Mouse (Mus musculus): ENCODE measurements around the gene Cnot9. TPM values are rescaled to one million over a fixed set of nuclear protein-coding genes. Genes with fewer than 3 reads are reported as not detected.
"Not testable (repeated sequence)": the region's sequence is repeated elsewhere in the genome, so short reads cannot be mapped to it uniquely, and the experiment has no call there.

The Cnot9 gene
- total and polyA plus RNA-seq, 2 experiments from 2014 or later = 7.4 to 19.4 TPM

DNA sequence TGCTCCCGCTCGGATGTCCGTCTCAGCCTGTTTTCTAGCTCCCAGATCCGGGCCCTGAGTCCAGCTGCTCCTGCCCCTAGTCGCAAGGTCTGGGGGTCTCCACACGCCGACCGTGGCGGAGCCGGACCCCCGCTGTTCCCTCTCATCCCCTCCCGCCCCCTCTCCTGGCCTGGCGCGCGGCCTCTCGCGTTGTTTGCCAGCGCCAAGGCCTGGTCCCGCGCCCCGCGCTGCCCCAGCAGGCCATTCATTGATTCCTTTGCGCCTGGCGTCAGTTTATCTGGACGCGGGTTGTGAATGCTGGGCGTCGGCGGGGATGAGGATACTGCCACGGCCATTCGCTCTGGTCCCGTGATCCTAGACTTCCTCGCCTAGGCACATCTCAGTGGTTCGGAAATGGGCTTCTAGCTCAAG is 618 bp downstream of the Cnot9 start:
- Histone ChIP-seq H3K9ac (replicated peaks; ENCODE audit: low read depth, low read length) (peak overlapping the region; percentile 69), H3K4me3 (ENCODE audit: low read depth, low read length) (peak overlapping the region; percentile 92), H3K9me3 (replicated peaks; ENCODE audit: control insufficient read depth, low read length) (no peaks in the 10 kb centered on the region), H3K4me2 (ENCODE audit: low read depth, low read length) (peak overlapping the region; percentile 89), H3K4me1 (ENCODE audit: control insufficient read depth, insufficient read depth) (peaks cover 19% of the 10 kb centered on the region; the same call in 1 of the 2 replicates), H3K36me3 (replicated peaks; ENCODE audit: control insufficient read depth, insufficient read depth, low read length) (no peaks in the 10 kb centered on the region), H3K27me3 (ENCODE audit: control insufficient read depth, insufficient read depth, low read length) (no peaks in the 10 kb centered on the region), H3K27ac (ENCODE audit: low read depth) (peak overlapping the region; percentile 83)
- peak; percentile 35 for ATAC-seq (ENCODE audit: insufficient read depth, low read depth)
- peak; percentile 45 for DNase-seq (ENCODE audit: low spot score)
- TF ChIP-seq EP300 (IDR thresholded peaks at IDR 0.05; ENCODE audit: low read depth) (no peak), CTCF (IDR thresholded peaks at IDR 0.05; ENCODE audit: low read depth) (no peak)
- under 1% methylated on average over 34 of the region's 34 CpGs for WGBS

DNA sequence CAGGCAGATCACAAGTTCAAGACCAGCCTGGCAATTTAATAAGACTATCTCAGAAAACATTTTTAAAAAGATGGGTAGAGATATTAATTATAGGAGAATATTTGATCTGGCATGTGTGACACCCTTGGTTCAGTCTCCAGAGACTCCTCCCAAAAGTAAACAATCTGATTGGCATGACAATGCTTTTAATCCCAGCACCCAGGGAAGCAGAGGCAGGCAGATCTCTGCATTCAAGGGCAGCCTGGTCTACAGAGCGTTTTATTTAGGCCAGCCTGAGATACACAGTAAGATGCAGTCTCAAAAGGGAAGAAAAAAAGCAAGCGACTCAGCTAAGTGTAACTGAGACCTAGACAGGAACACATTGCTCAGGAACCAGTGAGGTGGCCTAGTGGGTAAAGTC is 1.9 kb downstream of the Cnot9 start:
- H3K27me3 ChIP-seq (ENCODE audit: control insufficient read depth, insufficient read depth, low read length) = no peaks in the 10 kb centered on the region
- 85% methylated on average over 2 of the region's 2 CpGs for WGBS
- ATAC-seq (ENCODE audit: insufficient read depth, low read depth) (no peak), DNase-seq (ENCODE audit: low spot score) (no peak)
- no peak overlapping the region for H3K9ac ChIP-seq (replicated peaks; ENCODE audit: low read depth, low read length)
- peaks cover 19% of the 10 kb centered on the region; the same call in 1 of the 2 replicates for H3K4me1 ChIP-seq (ENCODE audit: control insufficient read depth, insufficient read depth)
- no peaks in the 10 kb centered on the region for H3K9me3 ChIP-seq (replicated peaks; ENCODE audit: control insufficient read depth, low read length)
- no peak overlapping the region for H3K27ac ChIP-seq (ENCODE audit: low read depth)
- no peak overlapping the region for H3K4me3 ChIP-seq (ENCODE audit: low read depth, low read length)
- TF ChIP-seq CTCF (IDR thresholded peaks at IDR 0.05; ENCODE audit: low read depth) = no peak
- TF ChIP-seq EP300 (IDR thresholded peaks at IDR 0.05; ENCODE audit: low read depth) = no peak
- 0 out of 2 replicates have a peak overlapping the region, but pooled peaks have one; percentile 89 for H3K4me2 ChIP-seq (ENCODE audit: low read depth, low read length)
- H3K36me3 ChIP-seq (replicated peaks; ENCODE audit: control insufficient read depth, insufficient read depth, low read length) = no peaks in the 10 kb centered on the region

- H3K9me3 ChIP-seq (replicated peaks; ENCODE audit: control insufficient read depth, low read length) = no peaks in the 10 kb centered on the region
- H3K27ac ChIP-seq (ENCODE audit: low read depth) = no peak overlapping the region
- WGBS = 97% methylated on average over 5 of the region's 5 CpGs
- H3K9ac ChIP-seq (replicated peaks; ENCODE audit: low read depth, low read length) = no peak overlapping the region
- ATAC-seq (ENCODE audit: insufficient read depth, low read depth) = no peak
- H3K4me3 ChIP-seq (ENCODE audit: low read depth, low read length) = no peak overlapping the region
- DNase-seq (ENCODE audit: low spot score) = no peak
- TF ChIP-seq CTCF (IDR thresholded peaks at IDR 0.05; ENCODE audit: low read depth) = no peak
- TF ChIP-seq EP300 (IDR thresholded peaks at IDR 0.05; ENCODE audit: low read depth) = no peak
- H3K4me1 ChIP-seq (ENCODE audit: control insufficient read depth, insufficient read depth) = peaks cover 13% of the 10 kb centered on the region; the same call in 1 of the 2 replicates
- H3K36me3 ChIP-seq (replicated peaks; ENCODE audit: control insufficient read depth, insufficient read depth, low read length) = no peaks in the 10 kb centered on the region
- H3K27me3 ChIP-seq (ENCODE audit: control insufficient read depth, insufficient read depth, low read length) = no peaks in the 10 kb centered on the region
- H3K4me2 ChIP-seq (ENCODE audit: low read depth, low read length) = no peak overlapping the region
Measured at GRCm38 (mm10) chr1:74511306-74511705, 5.4 kb downstream of the Cnot9 start.

- not testable (repeated sequence) for H3K4me2 ChIP-seq (ENCODE audit: low read depth, low read length); DNase-seq (ENCODE audit: low spot score); H3K4me3 ChIP-seq (ENCODE audit: low read depth, low read length)
Measured at GRCm38 (mm10) chr1:74512999-74513398, 7.1 kb downstream of the Cnot9 start.

GRCm38 (mm10) chr1:74519875-74520274 is 14.0 kb downstream of the Cnot9 start:
- Histone ChIP-seq H3K27me3 (ENCODE audit: control insufficient read depth, insufficient read depth, low read length) (no peaks in the 10 kb centered on the region), H3K4me3 (ENCODE audit: low read depth, low read length) (no peak overlapping the region), H3K9me3 (replicated peaks; ENCODE audit: control insufficient read depth, low read length) (no peaks in the 10 kb centered on the region), H3K4me1 (ENCODE audit: control insufficient read depth, insufficient read depth) (no peaks in the 10 kb centered on the region), H3K27ac (ENCODE audit: low read depth) (no peak overlapping the region), H3K4me2 (ENCODE audit: low read depth, low read length) (no peak overlapping the region), H3K36me3 (replicated peaks; ENCODE audit: control insufficient read depth, insufficient read depth, low read length) (peaks cover 57% of the 10 kb centered on the region), H3K9ac (replicated peaks; ENCODE audit: low read depth, low read length) (no peak overlapping the region)
- ATAC-seq (ENCODE audit: insufficient read depth, low read depth) (no peak), DNase-seq (ENCODE audit: low spot score) (no peak)
- TF ChIP-seq CTCF (IDR thresholded peaks at IDR 0.05; ENCODE audit: low read depth) = no peak
- no peak for TF ChIP-seq EP300 (IDR thresholded peaks at IDR 0.05; ENCODE audit: low read depth)

More at GRCm38 (mm10) chr1:74512999-74513398, 7.1 kb downstream of the Cnot9 start:
- not testable (repeated sequence) for H3K9ac ChIP-seq (replicated peaks; ENCODE audit: low read depth, low read length); H3K4me1 ChIP-seq (ENCODE audit: control insufficient read depth, insufficient read depth); ATAC-seq (ENCODE audit: insufficient read depth, low read depth); H3K27ac ChIP-seq (ENCODE audit: low read depth); H3K36me3 ChIP-seq (replicated peaks; ENCODE audit: control insufficient read depth, insufficient read depth, low read length); H3K27me3 ChIP-seq (ENCODE audit: control insufficient read depth, insufficient read depth, low read length); H3K9me3 ChIP-seq (replicated peaks; ENCODE audit: control insufficient read depth, low read length)
- WGBS = 91% methylated on average over 1 of the region's 1 CpGs

DNA sequence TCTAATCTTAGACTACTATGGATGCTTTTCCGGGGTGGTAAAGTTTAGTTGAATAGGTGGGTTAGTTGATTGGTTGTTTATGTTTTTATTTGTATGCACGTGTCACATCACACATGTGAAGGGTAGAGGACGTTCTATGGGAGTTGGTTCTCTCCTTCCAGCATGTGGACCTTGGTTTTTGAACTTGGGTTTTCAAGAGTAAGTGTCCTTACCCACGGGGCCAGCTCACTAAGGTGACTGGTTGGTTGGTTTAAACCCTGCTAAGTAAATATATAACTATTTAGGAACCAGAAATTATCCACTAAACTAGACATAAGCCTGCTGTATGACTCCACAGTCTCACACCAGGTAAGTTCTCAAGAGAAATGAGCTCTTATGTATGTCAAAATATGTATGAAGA is 18.9 kb downstream of the Cnot9 start:
- H3K27me3 ChIP-seq (ENCODE audit: control insufficient read depth, insufficient read depth, low read length) = no peaks in the 10 kb centered on the region
- H3K9ac ChIP-seq (replicated peaks; ENCODE audit: low read depth, low read length) = no peak overlapping the region
- no peak overlapping the region for H3K4me2 ChIP-seq (ENCODE audit: low read depth, low read length)
- ATAC-seq (ENCODE audit: insufficient read depth, low read depth) (no peak), DNase-seq (ENCODE audit: low spot score) (no peak)
- H3K36me3 ChIP-seq (replicated peaks; ENCODE audit: control insufficient read depth, insufficient read depth, low read length) = peaks cover 82% of the 10 kb centered on the region
- 89% methylated on average over 4 of the region's 4 CpGs for WGBS
- H3K27ac ChIP-seq (ENCODE audit: low read depth) = no peak overlapping the region
- H3K4me3 ChIP-seq (ENCODE audit: low read depth, low read length) = no peak overlapping the region
- H3K9me3 ChIP-seq (replicated peaks; ENCODE audit: control insufficient read depth, low read length) = no peaks in the 10 kb centered on the region
- TF ChIP-seq CTCF (IDR thresholded peaks at IDR 0.05; ENCODE audit: low read depth) (no peak), EP300 (IDR thresholded peaks at IDR 0.05; ENCODE audit: low read depth) (no peak)
- no peaks in the 10 kb centered on the region for H3K4me1 ChIP-seq (ENCODE audit: control insufficient read depth, insufficient read depth)
